21 mouse cellular contexts compared by ENCODE assay signal in genomic region chr11:84272574-84272973, GRCm38 (mm10).
DNase-seq lines count a peak whose midpoint lies in the region; ATAC-seq and TF ChIP-seq lines count a peak whose summit lies in the region.
"Had no signal": no experiment of that assay in that cellular context is flagged by ENCODE, and none has a peak within 500 bp of the region (broad histone marks: within the 10 kb centered on the region; RNA-seq: fewer than 3 reads in every experiment).

No protein-coding gene starts in this region.

- peaks cover 13% of the 10 kb centered on the region for H3K27me3 ChIP-seq in hindbrain, embryonic 10.5 days (ENCODE audit: insufficient read depth, poor library complexity, severe bottlenecking)
- H3K27me3 ChIP-seq in hindbrain, postnatal 0 days (ENCODE audit: insufficient read depth, low read length): no peaks in the 10 kb centered on the region
- no peaks in the 10 kb centered on the region for H3K27me3 ChIP-seq in embryonic facial prominence, embryonic 11.5 days (ENCODE audit: control insufficient read depth, insufficient read depth, low read length)
- H3K27me3 ChIP-seq in hindbrain, embryonic 16.5 days (replicated peaks; ENCODE audit: control insufficient read depth, insufficient read depth, low read length): no peaks in the 10 kb centered on the region
- H3K27me3 ChIP-seq: megakaryocyte, embryonic 14.5 days had no signal

- WGBS in hindbrain, embryonic 10.5 days: 66% methylated on average over 3 of the region's 3 CpGs
- 73% methylated on average over 3 of the region's 3 CpGs for WGBS in hindbrain, postnatal 0 days
- 57% methylated on average over 3 of the region's 3 CpGs for WGBS in embryonic facial prominence, embryonic 11.5 days
- 58% methylated on average over 3 of the region's 3 CpGs for WGBS in hindbrain, embryonic 16.5 days

- DNase-seq in hindbrain, embryonic 10.5 days (ENCODE audit: low spot score): no peak
- no peak for DNase-seq in hindbrain, postnatal 0 days (ENCODE audit: low spot score)
- peak; percentile 41 for DNase-seq in brain, embryonic 14.5 days (ENCODE audit: low read depth)
- DNase-seq in embryonic facial prominence, embryonic 11.5 days (ENCODE audit: low spot score): peak; percentile 67
- DNase-seq in thymus, postnatal 10 days (ENCODE audit: low spot score in 2 of 2): no peak
- DNase-seq in gastrocnemius, postnatal 10 days: no peak
- DNase-seq in lung, postnatal 36 days: no peak
- DNase-seq: adrenal gland, adult 2 months; cerebellum, adult 8-10 months; heart, postnatal 14 days; kidney, adult 9 months; lung, adult 18-20 months; lung, postnatal 14 days; right cerebral cortex, postnatal 14 days; spleen, adult 18-20 months; thymus, postnatal 4 days had no signal

- TF ChIP-seq POLR2A in brain, embryonic 14.5 days (IDR thresholded peaks at IDR 0.05; ENCODE audit: borderline replicate concordance, extremely low read depth, insufficient read depth, insufficient read length, poor library complexity, severe bottlenecking): no peak

- ATAC-seq in hindbrain, postnatal 0 days: no peak
- no peak for ATAC-seq in embryonic facial prominence, embryonic 11.5 days (replicated peaks; ENCODE audit: insufficient number of reproducible peaks, low FRiP score, low TSS enrichment, low read depth)
- no peak for ATAC-seq in hindbrain, embryonic 16.5 days
- ATAC-seq: forebrain, embryonic 16.5 days had no signal

- no peak for TF ChIP-seq CTCF in hindbrain, postnatal 0 days (IDR thresholded peaks at IDR 0.05; ENCODE audit: low read depth)
- TF ChIP-seq CTCF in brain, embryonic 14.5 days (IDR thresholded peaks at IDR 0.05; ENCODE audit: borderline replicate concordance, extremely low read depth, insufficient read depth, insufficient read length): no peak

- H3K4me3 ChIP-seq in hindbrain, embryonic 10.5 days: no peak overlapping the region
- H3K4me3 ChIP-seq in hindbrain, postnatal 0 days (ENCODE audit: low read length): no peak overlapping the region
- H3K4me3 ChIP-seq in embryonic facial prominence, embryonic 11.5 days (ENCODE audit: low read depth, low read length): no peak overlapping the region
- H3K4me3 ChIP-seq in hindbrain, embryonic 16.5 days (ENCODE audit: low read length): no peak overlapping the region
- H3K4me3 ChIP-seq: megakaryocyte, embryonic 14.5 days had no signal

- peak overlapping the region; percentile 45; the same call in 1 of the 2 replicates for H3K27ac ChIP-seq in hindbrain, embryonic 10.5 days
- H3K27ac ChIP-seq in hindbrain, postnatal 0 days: no peak overlapping the region
- H3K27ac ChIP-seq in embryonic facial prominence, embryonic 11.5 days (replicated peaks; ENCODE audit: low read depth, low read length): no peak overlapping the region
- H3K27ac ChIP-seq in hindbrain, embryonic 16.5 days (ENCODE audit: low read depth, low read length): peak overlapping the region; percentile 23; the same call in 1 of the 2 replicates

- H3K4me2 ChIP-seq in hindbrain, postnatal 0 days (ENCODE audit: low read depth, low read length): no peak overlapping the region
- H3K4me2 ChIP-seq in embryonic facial prominence, embryonic 11.5 days (ENCODE audit: low read depth, low read length): no peak overlapping the region
- no peak overlapping the region for H3K4me2 ChIP-seq in hindbrain, embryonic 16.5 days (ENCODE audit: low read length)
- H3K4me2 ChIP-seq: heart, embryonic 11.5 days; liver, embryonic 11.5 days had no signal

- H3K4me1 ChIP-seq in hindbrain, embryonic 10.5 days (replicated peaks): peaks cover 47% of the 10 kb centered on the region
- no peaks in the 10 kb centered on the region for H3K4me1 ChIP-seq in hindbrain, postnatal 0 days (ENCODE audit: insufficient read depth, low read length)
- peaks cover 3% of the 10 kb centered on the region; the same call in 1 of the 2 replicates for H3K4me1 ChIP-seq in embryonic facial prominence, embryonic 11.5 days (ENCODE audit: control insufficient read depth, insufficient read depth, low read length)
- no peaks in the 10 kb centered on the region for H3K4me1 ChIP-seq in hindbrain, embryonic 16.5 days (ENCODE audit: control insufficient read depth, insufficient read depth, low read depth, low read length)
- H3K4me1 ChIP-seq: megakaryocyte, embryonic 14.5 days had no signal

- H3K9me3 ChIP-seq in hindbrain, embryonic 10.5 days: 0 out of 2 replicates have a peak, but pooled peaks cover 2% of the 10 kb centered on the region
- no peaks in the 10 kb centered on the region for H3K9me3 ChIP-seq in hindbrain, postnatal 0 days (ENCODE audit: low read length)
- no peaks in the 10 kb centered on the region for H3K9me3 ChIP-seq in embryonic facial prominence, embryonic 11.5 days (replicated peaks; ENCODE audit: control insufficient read depth, low read length)
- H3K9me3 ChIP-seq in hindbrain, embryonic 16.5 days (ENCODE audit: control insufficient read depth, low read length): no peaks in the 10 kb centered on the region
- H3K9me3 ChIP-seq: megakaryocyte, embryonic 14.5 days had no signal

- peaks cover 51% of the 10 kb centered on the region for H3K36me3 ChIP-seq in hindbrain, embryonic 10.5 days
- 0 out of 2 replicates have a peak, but pooled peaks cover 4% of the 10 kb centered on the region for H3K36me3 ChIP-seq in hindbrain, postnatal 0 days (ENCODE audit: insufficient read depth, low read length)
- no peaks in the 10 kb centered on the region; the same call in 1 of the 2 replicates for H3K36me3 ChIP-seq in embryonic facial prominence, embryonic 11.5 days (replicated peaks; ENCODE audit: control insufficient read depth, insufficient read depth, low read depth, low read length)
- peaks cover 7% of the 10 kb centered on the region for H3K36me3 ChIP-seq in hindbrain, embryonic 16.5 days (ENCODE audit: control insufficient read depth, insufficient read depth, low read length)

- no peak overlapping the region for H3K9ac ChIP-seq in hindbrain, postnatal 0 days (replicated peaks; ENCODE audit: low read length)
- H3K9ac ChIP-seq in embryonic facial prominence, embryonic 11.5 days (replicated peaks; ENCODE audit: low read length): no peak overlapping the region
- H3K9ac ChIP-seq in hindbrain, embryonic 16.5 days (ENCODE audit: low read depth, low read length): peak overlapping the region; percentile 16; the same call in 1 of the 2 replicates

Comparison
In these comparisons a context has a peak if more than half of its experiments do, and no peak if none do; other contexts are left out.
1. H3K27ac ChIP-seq: peak in hindbrain, embryonic 10.5 days (single experiment) and hindbrain, embryonic 16.5 days (single experiment); none in hindbrain, postnatal 0 days (single experiment) and embryonic facial prominence, embryonic 11.5 days (single experiment).
2. DNase-seq: peak in brain, embryonic 14.5 days (single experiment) and embryonic facial prominence, embryonic 11.5 days (single experiment); none in hindbrain, embryonic 10.5 days (single experiment), hindbrain, postnatal 0 days (single experiment), thymus, postnatal 10 days (0 of 2), gastrocnemius, postnatal 10 days (single experiment) and lung, postnatal 36 days (single experiment).